Mouse (Mus musculus): ENCODE results near the gene Prx. TPM values are rescaled to one million over a fixed set of nuclear protein-coding genes. Genes with fewer than 3 reads are reported as not detected.
A peak's percentile ranks its signal among the peaks of the same experiment; 100 is the strongest.

Prx gene
- polyA plus RNA-seq, 1 experiment from 2014 or later: 1.3 TPM

DNA sequence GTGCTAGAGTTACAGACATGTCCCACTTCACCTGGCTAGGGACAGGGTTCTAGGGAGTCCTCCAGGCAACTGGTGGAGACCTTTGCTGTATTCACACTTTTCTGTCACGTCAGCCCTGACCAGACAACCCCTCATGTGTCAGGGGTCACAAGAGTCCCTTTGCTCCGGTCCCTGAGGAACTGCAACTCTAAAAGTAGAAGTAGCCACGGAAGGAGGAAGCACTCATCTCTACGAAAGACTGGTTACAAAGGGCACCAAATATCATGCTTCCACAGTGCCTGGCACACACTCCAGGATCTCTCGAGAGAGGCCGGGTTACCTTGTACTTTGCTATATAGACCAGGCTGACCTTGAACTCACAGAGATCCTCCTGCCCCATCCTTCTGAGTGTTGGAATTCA, 37.5 kb downstream of the Prx start:
- Histone ChIP-seq H3K4me1 (replicated peaks; ENCODE audit: control insufficient read depth, insufficient read depth, low read length) (no peaks in the 10 kb centered on the region), H3K27me3 (ENCODE audit: control insufficient read depth, insufficient read depth, low read length) (no peaks in the 10 kb centered on the region), H3K4me3 (ENCODE audit: low read depth, low read length) (no peak overlapping the region), H3K9me3 (ENCODE audit: control insufficient read depth, low read length) (no peaks in the 10 kb centered on the region), H3K36me3 (ENCODE audit: control insufficient read depth, insufficient read depth, low read length) (no peaks in the 10 kb centered on the region; the same call in 1 of the 2 replicates), H3K9ac (ENCODE audit: low read length) (no peak overlapping the region), H3K4me2 (ENCODE audit: low read depth, low read length, severe bottlenecking) (no peak overlapping the region), H3K27ac (ENCODE audit: low read depth, low read length) (no peak overlapping the region)
- DNase-seq (ENCODE audit: low spot score) (no peak), ATAC-seq (replicated peaks; ENCODE audit: low FRiP score) (no peak)
- WGBS: 89% methylated on average over 6 of the region's 6 CpGs

DNA sequence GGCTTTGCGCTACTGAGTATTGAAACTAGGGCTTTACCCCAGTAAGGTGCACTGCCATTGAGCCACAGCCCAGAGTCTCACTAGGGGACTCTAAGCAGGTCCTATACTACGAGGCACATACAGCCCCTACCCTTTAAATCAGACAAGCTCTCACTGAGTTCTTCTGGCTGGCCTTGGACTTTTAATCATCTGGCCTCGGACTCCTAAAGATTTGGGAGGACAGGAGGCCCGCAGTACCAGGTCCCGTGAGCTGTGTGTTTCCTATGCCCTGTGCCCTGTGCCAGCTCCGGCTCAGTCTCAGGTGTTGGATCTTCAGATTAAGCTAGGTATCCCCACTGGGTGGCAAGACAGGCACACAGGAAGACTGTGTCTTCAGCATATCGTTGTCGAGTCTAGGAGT, 38.9 kb downstream of the Prx start:
- ATAC-seq (replicated peaks; ENCODE audit: low FRiP score): no peak
- H3K4me2 ChIP-seq (ENCODE audit: low read depth, low read length, severe bottlenecking): no peak overlapping the region
- no peaks in the 10 kb centered on the region for H3K27me3 ChIP-seq (ENCODE audit: control insufficient read depth, insufficient read depth, low read length)
- H3K9me3 ChIP-seq (ENCODE audit: control insufficient read depth, low read length): no peaks in the 10 kb centered on the region
- WGBS: 89% methylated on average over 8 of the region's 8 CpGs
- H3K4me3 ChIP-seq (ENCODE audit: low read depth, low read length): no peak overlapping the region
- H3K9ac ChIP-seq (ENCODE audit: low read length): no peak overlapping the region
- no peaks in the 10 kb centered on the region; the same call in 1 of the 2 replicates for H3K4me1 ChIP-seq (replicated peaks; ENCODE audit: control insufficient read depth, insufficient read depth, low read length)
- H3K36me3 ChIP-seq (ENCODE audit: control insufficient read depth, insufficient read depth, low read length): no peaks in the 10 kb centered on the region; the same call in 1 of the 2 replicates
- no peak for DNase-seq (ENCODE audit: low spot score)
- H3K27ac ChIP-seq (ENCODE audit: low read depth, low read length): no peak overlapping the region

DNA sequence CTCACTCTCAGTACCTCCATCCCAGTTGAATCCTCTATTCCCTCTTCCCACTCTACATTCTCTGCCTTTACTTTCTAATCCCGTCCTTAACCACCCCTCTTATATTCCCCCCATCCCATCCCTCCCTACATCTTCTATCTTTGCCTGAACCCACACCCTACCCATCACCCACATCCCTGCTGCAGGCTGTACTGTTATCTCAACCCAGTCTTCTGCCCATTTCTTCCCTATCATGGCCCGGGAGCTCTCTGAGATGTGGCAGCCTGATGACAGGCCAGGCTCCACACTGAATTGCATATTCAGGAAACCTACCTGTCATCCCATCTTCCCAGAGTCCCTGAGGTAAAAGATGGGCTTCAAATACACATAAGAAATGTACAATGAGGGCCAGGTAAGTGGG, 39.7 kb downstream of the Prx start:
- no peaks in the 10 kb centered on the region for H3K9me3 ChIP-seq (ENCODE audit: control insufficient read depth, low read length)
- H3K36me3 ChIP-seq (ENCODE audit: control insufficient read depth, insufficient read depth, low read length): no peaks in the 10 kb centered on the region
- H3K9ac ChIP-seq (ENCODE audit: low read length): no peak overlapping the region
- H3K4me1 ChIP-seq (replicated peaks; ENCODE audit: control insufficient read depth, insufficient read depth, low read length): no peaks in the 10 kb centered on the region; the same call in 1 of the 2 replicates
- DNase-seq (ENCODE audit: low spot score): no peak
- no peak overlapping the region for H3K27ac ChIP-seq (ENCODE audit: low read depth, low read length)
- 84% methylated on average over 2 of the region's 2 CpGs for WGBS
- no peak for ATAC-seq (replicated peaks; ENCODE audit: low FRiP score)
- no peaks in the 10 kb centered on the region for H3K27me3 ChIP-seq (ENCODE audit: control insufficient read depth, insufficient read depth, low read length)
- H3K4me3 ChIP-seq (ENCODE audit: low read depth, low read length): no peak overlapping the region
- H3K4me2 ChIP-seq (ENCODE audit: low read depth, low read length, severe bottlenecking): no peak overlapping the region

DNA sequence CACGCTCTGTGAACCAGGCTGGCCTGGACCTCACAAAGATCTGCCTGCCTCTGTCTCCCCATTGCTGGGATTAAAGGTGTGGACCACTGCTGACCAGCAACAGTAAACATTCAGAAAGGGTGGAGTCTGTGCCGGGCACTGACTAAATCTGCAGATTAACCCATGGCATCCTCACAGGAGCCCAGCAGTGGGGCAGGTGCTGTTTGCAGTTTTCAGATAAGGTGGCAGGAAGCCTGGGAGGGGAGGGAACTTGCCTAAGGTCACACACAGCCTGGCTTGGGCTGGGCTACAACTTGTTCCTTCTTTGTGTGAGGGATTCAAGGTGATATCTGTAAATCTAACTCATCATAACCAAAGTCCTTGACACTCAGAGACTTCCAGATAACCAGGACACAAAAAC, 41.4 kb downstream of the Prx start:
- H3K4me2 ChIP-seq (ENCODE audit: low read depth, low read length, severe bottlenecking): no peak overlapping the region
- no peak overlapping the region for H3K9ac ChIP-seq (ENCODE audit: low read length)
- DNase-seq (ENCODE audit: low spot score) (no peak), ATAC-seq (replicated peaks; ENCODE audit: low FRiP score) (no peak)
- no peaks in the 10 kb centered on the region for H3K9me3 ChIP-seq (ENCODE audit: control insufficient read depth, low read length)
- no peaks in the 10 kb centered on the region; the same call in 1 of the 2 replicates for H3K4me1 ChIP-seq (replicated peaks; ENCODE audit: control insufficient read depth, insufficient read depth, low read length)
- no peaks in the 10 kb centered on the region for H3K27me3 ChIP-seq (ENCODE audit: control insufficient read depth, insufficient read depth, low read length)
- H3K36me3 ChIP-seq (ENCODE audit: control insufficient read depth, insufficient read depth, low read length): no peaks in the 10 kb centered on the region
- WGBS: 69% methylated on average over 2 of the region's 2 CpGs
- H3K4me3 ChIP-seq (ENCODE audit: low read depth, low read length): no peak overlapping the region
- no peak overlapping the region for H3K27ac ChIP-seq (ENCODE audit: low read depth, low read length)

DNA sequence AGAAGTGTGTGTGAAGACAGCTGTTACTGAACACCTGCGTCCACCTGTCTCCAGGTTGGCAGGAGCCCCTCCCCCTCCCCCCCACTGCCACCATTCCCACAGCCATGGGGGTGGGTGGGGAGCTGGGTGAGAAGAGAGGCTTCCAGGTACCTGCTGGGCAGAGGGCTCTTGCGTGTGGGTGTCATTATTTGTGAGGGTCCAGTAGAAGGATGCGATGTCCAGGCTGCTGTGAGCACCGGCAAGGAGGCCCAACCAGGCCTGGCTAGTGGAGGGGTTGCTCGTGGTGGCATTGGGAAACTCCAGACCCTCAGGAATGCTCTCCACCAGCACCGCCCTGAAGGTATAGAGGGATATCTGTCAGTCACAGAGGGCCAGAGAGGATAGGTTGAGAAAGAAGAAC, 41.8 kb downstream of the Prx start:
- no peak overlapping the region for H3K4me3 ChIP-seq (ENCODE audit: low read depth, low read length)
- no peaks in the 10 kb centered on the region for H3K36me3 ChIP-seq (ENCODE audit: control insufficient read depth, insufficient read depth, low read length)
- no peaks in the 10 kb centered on the region for H3K9me3 ChIP-seq (ENCODE audit: control insufficient read depth, low read length)
- ATAC-seq (replicated peaks; ENCODE audit: low FRiP score): no peak
- no peaks in the 10 kb centered on the region for H3K27me3 ChIP-seq (ENCODE audit: control insufficient read depth, insufficient read depth, low read length)
- H3K4me1 ChIP-seq (replicated peaks; ENCODE audit: control insufficient read depth, insufficient read depth, low read length): no peaks in the 10 kb centered on the region; the same call in 1 of the 2 replicates
- H3K27ac ChIP-seq (ENCODE audit: low read depth, low read length): no peak overlapping the region
- no peak for DNase-seq (ENCODE audit: low spot score)
- 95% methylated on average over 6 of the region's 6 CpGs for WGBS
- H3K4me2 ChIP-seq (ENCODE audit: low read depth, low read length, severe bottlenecking): no peak overlapping the region
- H3K9ac ChIP-seq (ENCODE audit: low read length): no peak overlapping the region

DNA sequence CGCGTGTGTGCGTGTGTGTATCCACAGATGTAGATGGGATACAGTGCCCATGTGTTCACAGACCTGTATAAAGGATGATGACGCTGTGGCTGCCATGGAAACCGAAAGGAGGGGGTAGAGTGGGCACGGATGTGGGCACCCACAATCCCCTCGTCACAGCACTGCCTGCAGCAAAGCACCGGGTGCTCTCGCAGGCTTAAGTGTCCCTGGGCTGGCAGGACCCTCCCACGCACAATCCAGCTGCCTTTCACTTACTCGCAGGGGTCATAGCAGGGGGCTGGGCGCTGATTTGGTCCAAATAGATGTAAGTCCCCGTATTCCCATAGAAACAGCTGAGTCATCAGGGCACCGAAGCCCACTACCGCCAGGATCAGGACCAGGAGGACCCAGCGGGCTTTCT, 42.3 kb downstream of the Prx start:
- 0 out of 2 replicates have a peak overlapping the region, but pooled peaks have one; percentile 8 for H3K4me2 ChIP-seq (ENCODE audit: low read depth, low read length, severe bottlenecking)
- no peaks in the 10 kb centered on the region for H3K9me3 ChIP-seq (ENCODE audit: control insufficient read depth, low read length)
- H3K27ac ChIP-seq (ENCODE audit: low read depth, low read length): no peak overlapping the region
- no peak overlapping the region for H3K4me3 ChIP-seq (ENCODE audit: low read depth, low read length)
- 82% methylated on average over 16 of the region's 16 CpGs for WGBS
- no peaks in the 10 kb centered on the region for H3K36me3 ChIP-seq (ENCODE audit: control insufficient read depth, insufficient read depth, low read length)
- ATAC-seq (replicated peaks; ENCODE audit: low FRiP score) (no peak), DNase-seq (ENCODE audit: low spot score) (no peak)
- H3K9ac ChIP-seq (ENCODE audit: low read length): no peak overlapping the region
- H3K27me3 ChIP-seq (ENCODE audit: control insufficient read depth, insufficient read depth, low read length): no peaks in the 10 kb centered on the region
- no peaks in the 10 kb centered on the region; the same call in 1 of the 2 replicates for H3K4me1 ChIP-seq (replicated peaks; ENCODE audit: control insufficient read depth, insufficient read depth, low read length)

DNA sequence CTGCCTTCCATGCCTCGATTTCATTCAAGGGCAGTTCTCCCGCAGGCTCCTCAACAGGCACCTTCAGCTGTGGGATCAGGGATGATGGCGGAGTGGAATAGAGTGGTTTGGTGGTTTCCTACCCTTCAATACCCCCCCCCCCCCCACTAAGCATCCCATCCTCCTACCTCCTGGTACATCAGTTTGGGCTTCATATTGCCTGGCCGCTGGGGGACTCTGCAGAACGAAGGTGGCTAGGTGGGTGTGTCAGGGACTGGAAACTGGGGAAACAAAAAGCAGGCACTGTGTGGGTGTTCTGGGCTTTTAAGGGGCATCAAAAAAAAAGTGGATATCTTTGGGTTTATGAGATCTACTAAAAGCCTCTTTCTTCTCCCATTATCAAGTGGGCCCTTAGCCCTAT, 42.8 kb downstream of the Prx start:
- DNase-seq (ENCODE audit: low spot score) (no peak), ATAC-seq (replicated peaks; ENCODE audit: low FRiP score) (no peak)
- H3K27ac ChIP-seq (ENCODE audit: low read depth, low read length): no peak overlapping the region
- no peaks in the 10 kb centered on the region; the same call in 1 of the 2 replicates for H3K4me1 ChIP-seq (replicated peaks; ENCODE audit: control insufficient read depth, insufficient read depth, low read length)
- H3K4me2 ChIP-seq (ENCODE audit: low read depth, low read length, severe bottlenecking): peak overlapping the region; percentile 78
- no peaks in the 10 kb centered on the region for H3K36me3 ChIP-seq (ENCODE audit: control insufficient read depth, insufficient read depth, low read length)
- 60% methylated on average over 5 of the region's 5 CpGs for WGBS
- no peaks in the 10 kb centered on the region for H3K27me3 ChIP-seq (ENCODE audit: control insufficient read depth, insufficient read depth, low read length)
- peak overlapping the region; percentile 38 for H3K4me3 ChIP-seq (ENCODE audit: low read depth, low read length)
- no peaks in the 10 kb centered on the region for H3K9me3 ChIP-seq (ENCODE audit: control insufficient read depth, low read length)
- peak overlapping the region; percentile 62; the same call in 1 of the 2 replicates for H3K9ac ChIP-seq (ENCODE audit: low read length)

DNA sequence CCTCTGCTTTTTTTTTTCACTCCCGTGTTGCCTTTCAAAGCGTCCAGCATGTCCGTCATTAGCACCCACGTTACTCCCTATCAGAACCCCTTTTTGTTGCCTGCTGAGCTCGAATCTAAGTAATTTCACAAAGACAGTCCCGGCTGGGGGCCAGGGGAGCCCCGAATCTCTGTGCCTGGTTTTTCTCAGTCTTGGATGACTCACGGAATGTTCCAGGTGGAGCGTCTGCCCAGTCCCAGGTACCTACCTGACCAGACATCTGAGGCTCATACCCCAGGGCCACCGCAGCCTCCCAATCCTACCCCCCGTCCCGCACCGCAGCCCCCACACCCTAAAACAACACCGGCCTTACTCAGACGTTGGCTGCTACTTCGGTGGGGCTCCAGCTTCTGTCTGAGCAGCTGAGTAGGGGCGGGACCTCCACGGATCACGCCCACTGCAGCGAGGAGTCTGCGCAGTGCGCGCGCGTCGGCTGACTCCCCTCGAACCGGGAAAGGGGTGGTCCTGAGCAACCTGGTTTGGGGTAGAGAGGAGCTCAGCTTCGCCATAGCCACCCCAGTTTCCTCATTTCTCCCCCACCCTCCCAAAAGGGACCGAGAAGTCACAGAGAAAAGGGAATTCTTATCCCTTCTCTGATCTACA, 43.4 kb downstream of the Prx start:
- Histone ChIP-seq H3K4me3 (ENCODE audit: low read depth, low read length) (peak overlapping the region; percentile 38), H3K9ac (ENCODE audit: low read length) (peak overlapping the region; percentile 62), H3K27ac (ENCODE audit: low read depth, low read length) (no peak overlapping the region), H3K4me2 (ENCODE audit: low read depth, low read length, severe bottlenecking) (peak overlapping the region; percentile 78), H3K9me3 (ENCODE audit: control insufficient read depth, low read length) (no peaks in the 10 kb centered on the region), H3K36me3 (ENCODE audit: control insufficient read depth, insufficient read depth, low read length) (no peaks in the 10 kb centered on the region), H3K27me3 (ENCODE audit: control insufficient read depth, insufficient read depth, low read length) (no peaks in the 10 kb centered on the region), H3K4me1 (replicated peaks; ENCODE audit: control insufficient read depth, insufficient read depth, low read length) (no peaks in the 10 kb centered on the region; the same call in 1 of the 2 replicates)
- DNase-seq (ENCODE audit: low spot score) (peak; percentile 89), ATAC-seq (replicated peaks; ENCODE audit: low FRiP score) (peak; percentile 95)
- WGBS: 3% methylated on average over 30 of the region's 30 CpGs

DNA sequence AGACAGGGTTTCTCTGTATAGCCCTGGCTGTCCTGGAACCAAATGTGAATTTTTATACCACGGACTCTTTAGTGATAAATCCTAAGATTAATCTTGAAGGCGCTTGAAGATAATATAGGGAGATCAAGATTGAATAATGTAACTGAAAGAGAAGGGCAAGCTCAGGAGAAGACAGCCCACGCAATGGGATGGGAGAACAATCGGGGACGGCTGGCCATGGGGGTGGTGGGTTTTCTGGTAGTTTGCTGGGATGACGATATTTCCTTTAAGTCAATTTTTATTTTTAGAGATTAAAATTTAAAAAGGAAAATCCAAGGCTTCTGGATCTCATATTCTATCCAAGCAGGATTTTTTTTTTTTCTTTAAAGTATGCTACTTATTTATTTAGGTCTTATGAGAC, 43.9 kb downstream of the Prx start:
- Histone ChIP-seq H3K9ac (ENCODE audit: low read length) (peak overlapping the region; percentile 62; the same call in 1 of the 2 replicates), H3K27ac (ENCODE audit: low read depth, low read length) (no peak overlapping the region), H3K4me3 (ENCODE audit: low read depth, low read length) (peak overlapping the region; percentile 38), H3K27me3 (ENCODE audit: control insufficient read depth, insufficient read depth, low read length) (no peaks in the 10 kb centered on the region), H3K36me3 (ENCODE audit: control insufficient read depth, insufficient read depth, low read length) (no peaks in the 10 kb centered on the region), H3K9me3 (ENCODE audit: control insufficient read depth, low read length) (no peaks in the 10 kb centered on the region), H3K4me2 (ENCODE audit: low read depth, low read length, severe bottlenecking) (peak overlapping the region; percentile 78), H3K4me1 (replicated peaks; ENCODE audit: control insufficient read depth, insufficient read depth, low read length) (no peaks in the 10 kb centered on the region; the same call in 1 of the 2 replicates)
- DNase-seq (ENCODE audit: low spot score) (no peak), ATAC-seq (replicated peaks; ENCODE audit: low FRiP score) (no peak)
- 59% methylated on average over 6 of the region's 6 CpGs for WGBS
